Mouse (Mus musculus) frontal cortex, postnatal 10 days (tissue): Measurements from ENCODE around the gene Tle2.

ENCODE experiments used
- DNase-seq, 2 experiments: peaks; one replicate each; pipeline ENCODE4 v3.0.0; 2022; ENCODE audit warnings: low spot score in 2 of 2, mixed read lengths in 1 of 2

Tle2 gene

GRCm38 (mm10) chr10:81604968-81605665, 30.8 kb downstream of the Tle2 start:
- peak in 1 of 2 experiments; percentile 85 for DNase-seq

DNA sequence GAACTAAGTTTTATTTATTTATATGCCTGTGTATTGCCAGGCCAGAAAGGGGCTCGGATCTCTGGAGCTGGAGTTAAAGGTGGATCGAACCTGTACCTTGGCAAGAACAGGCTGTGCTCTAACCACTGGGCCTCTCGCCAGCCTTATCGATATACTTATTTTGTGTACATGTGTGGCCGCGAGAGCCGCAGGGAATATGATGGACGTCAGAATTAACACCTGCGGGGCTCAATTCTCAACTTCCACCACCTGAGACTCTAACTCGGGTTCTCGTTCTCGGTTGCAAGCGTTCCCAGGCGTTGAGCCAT, 31.3 kb downstream of the Tle2 start:
- DNase-seq = no peak

- DNase-seq = peak; percentile 92 to 93
Measured at GRCm38 (mm10) chr10:81605974-81606751, 31.8 kb downstream of the Tle2 start, which contains the start of gene BC025920. Gene BC025920 (plus strand): TSS chr10:81606270.

GRCm38 (mm10) chr10:81608308-81608707, 33.9 kb downstream of the Tle2 start:
- DNase-seq = no peak

DNA sequence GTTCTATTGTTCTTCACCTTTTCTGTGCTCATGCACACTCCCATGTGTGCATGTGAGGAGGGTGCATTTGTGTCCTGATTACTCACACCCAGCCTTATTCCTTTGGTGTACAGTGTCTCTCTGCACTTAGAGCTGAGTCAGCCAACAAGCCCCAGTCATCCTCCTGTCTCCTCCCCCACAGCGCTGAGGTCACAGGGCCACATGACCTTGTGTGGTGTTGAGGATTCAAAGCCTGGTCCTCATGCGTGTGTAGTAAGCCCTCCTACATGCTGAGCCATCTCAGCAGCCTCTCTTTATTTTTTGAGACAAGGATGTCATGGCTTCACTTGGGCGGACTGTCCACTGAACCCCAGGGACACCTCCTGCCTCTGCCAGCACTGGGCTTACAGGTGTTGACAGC, 38.4 kb downstream of the Tle2 start:
- no peak for DNase-seq

DNA sequence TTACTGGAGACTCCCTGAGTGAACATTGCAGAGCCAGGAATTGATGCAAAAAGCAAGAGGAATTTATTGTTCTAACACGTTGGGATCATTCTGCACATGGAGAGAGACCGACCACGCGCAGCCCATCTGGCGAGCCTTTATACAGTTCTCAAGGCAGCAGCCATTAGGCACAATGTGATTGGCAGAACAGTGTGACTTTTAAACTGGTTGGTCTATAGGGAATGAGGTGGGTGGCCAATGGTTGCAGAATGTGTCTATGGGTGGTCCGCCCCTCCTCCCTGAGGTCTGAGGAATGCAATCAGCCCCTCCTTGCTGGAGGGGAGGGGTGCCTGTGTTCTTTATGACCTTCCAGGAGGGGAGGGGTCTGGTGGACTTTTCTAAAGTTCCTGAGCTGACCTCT, 41.1 kb downstream of the Tle2 start:
- no peak for DNase-seq

DNA sequence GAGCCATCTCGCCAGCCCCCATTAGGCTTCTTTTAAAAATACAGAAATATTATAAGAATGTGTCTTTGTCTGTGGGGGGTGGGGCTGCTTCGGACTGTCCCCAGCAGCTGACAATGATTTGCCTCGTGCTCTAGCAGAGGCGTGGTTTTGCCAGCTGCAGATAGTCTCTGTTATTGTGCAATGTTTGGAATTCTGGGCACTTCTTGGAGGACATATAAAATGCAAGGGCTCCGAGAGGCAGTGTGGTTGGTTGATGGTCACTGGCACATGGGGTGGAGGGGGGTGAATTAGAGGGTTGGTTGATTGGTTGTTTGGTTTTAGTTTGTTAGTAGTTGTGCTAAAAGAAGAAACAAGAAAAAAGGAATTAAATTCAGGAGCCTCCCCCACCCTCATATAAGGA, 45.6 kb downstream of the Tle2 start:
- no peak for DNase-seq

- DNase-seq = no peak
Measured at GRCm38 (mm10) chr10:81620786-81621185, 46.4 kb downstream of the Tle2 start.

DNA sequence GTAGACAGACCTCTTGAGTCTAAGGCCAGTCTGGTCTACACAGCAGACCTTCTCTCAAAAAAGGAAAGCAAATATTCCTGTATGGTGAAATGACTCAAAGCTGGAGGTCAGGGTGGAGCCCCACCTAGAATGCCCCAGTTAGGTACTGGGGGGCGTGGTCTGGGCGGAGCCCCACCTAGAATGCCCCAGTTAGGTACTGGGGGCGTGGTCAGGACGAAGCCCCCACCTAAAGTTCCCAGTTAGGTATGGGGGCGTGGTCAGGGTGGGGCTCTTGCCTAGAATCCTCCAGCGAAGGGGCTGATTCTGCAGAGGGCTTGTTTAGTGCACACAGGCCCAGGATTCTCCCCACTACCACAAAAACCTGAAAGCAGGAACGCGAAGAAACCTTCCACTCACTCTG, 49.1 kb downstream of the Tle2 start:
- no peak for DNase-seq

DNA sequence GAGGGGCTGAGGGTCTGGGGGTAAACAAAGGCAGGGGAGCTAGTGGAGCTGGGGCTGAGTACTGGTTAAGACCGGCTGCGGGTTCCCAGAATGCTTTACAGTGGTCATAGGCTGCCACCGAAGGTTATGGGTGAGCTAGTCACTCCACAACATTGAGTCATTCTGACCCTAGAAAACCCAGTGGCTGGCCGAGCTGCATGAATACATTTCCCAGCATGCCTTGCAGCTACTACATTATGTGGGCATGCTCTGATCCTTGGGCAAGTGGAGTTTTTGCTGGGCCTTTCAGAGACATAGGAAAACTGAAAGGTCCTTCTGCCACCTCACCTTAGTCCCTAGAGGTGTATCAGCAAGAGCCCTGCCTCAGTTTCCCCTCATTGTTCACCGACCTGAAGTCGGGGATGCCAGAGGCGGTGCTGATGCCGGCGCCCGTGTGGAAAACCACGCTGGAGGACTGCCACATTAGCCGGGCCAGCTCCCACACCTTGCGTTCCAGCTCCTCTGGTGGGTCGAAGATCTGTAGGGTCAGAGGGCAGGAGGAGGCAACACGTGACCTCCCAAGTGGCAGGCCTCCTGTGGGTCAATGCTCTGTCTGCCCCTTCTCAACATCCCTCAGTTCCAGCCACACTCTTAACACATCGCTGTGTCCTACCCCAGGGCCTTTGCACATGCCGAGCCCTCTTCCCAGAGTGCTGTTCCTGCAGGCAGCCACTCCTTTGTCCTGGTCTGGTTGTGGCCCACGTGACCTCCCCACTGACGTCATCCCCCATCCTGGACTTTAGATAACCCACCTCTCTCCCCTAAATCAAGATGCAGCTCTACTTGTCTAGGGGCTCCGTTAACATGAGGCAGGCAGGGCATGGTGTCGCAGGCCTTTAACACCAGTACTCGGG, 52.0 kb downstream of the Tle2 start:
- no peak for DNase-seq

DNA sequence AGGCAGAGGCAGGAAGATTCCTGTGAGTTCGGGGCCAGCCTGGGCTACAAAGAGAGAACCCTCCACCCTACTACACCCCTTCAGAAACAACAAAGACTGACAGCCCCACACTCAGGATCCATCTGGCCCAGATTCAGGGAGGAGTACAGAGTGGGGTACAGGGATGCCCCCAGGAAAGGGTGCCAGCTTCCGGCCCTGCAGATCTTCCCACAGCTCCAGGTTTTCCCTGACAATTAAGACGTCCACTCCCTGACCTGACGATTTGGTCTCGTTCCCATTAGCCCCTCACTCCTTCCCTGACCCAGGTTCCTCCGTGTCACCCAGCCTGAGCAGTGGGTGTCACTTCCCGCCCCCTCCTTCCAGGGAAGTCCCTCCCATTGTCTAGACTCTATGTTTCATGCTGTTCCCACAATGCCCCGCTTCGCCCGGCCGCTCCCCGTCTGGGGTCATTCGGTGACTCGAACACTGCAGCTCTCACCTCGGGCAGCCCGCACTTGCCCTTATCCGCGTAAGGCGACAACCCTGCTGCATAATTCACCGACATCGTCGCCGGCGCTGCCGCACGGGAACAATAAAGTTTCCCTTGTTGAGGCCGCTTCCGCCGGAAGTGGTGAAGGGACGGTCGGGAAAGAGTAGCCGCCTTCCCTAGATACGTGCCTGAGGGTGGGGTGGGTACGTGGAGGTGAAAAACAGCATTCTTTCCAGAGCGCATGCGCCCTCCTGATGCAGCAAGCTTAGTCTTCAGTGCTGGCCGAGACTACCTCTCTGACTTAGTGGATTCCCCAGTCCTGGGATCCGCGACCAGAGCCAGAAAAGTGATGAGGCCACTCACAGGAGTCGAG, 52.9 kb downstream of the Tle2 start, which contains the start of gene Sirt6:
Sirt6 (minus strand) TSS at position 804 of the 842 bp plus-strand sequence.
- DNase-seq = peak; percentile 89 to 91

- no peak for DNase-seq
Measured at GRCm38 (mm10) chr10:81627836-81628220, 53.5 kb downstream of the Tle2 start.

DNA sequence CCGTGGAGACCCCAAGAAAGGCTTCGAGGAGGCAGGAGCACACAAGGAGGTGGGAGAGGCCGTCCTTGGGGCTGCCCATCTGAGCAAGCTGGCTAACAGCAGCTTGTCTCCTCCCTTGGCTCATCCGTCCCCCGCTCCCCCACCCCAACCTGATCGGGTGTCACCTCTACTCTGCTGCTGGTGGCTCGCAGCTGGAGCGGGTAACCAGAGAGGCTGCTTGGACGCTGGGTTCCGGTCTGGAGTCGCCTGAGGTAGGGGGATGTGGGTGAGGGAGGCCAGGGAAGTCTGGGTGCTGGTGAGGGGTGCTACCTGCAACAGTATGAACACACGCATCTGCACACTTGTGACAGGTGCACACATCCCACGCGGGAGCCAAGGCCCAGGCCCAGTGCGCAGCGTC, 54.0 kb downstream of the Tle2 start, which contains the start of gene Ankrd24:
Ankrd24 (plus strand) TSS at position 151 of the 400 bp plus-strand sequence.
- DNase-seq = no peak

GRCm38 (mm10) chr10:81633253-81634099, 59.1 kb downstream of the Tle2 start:
- DNase-seq = peak; percentile 83 to 84

- no peak for DNase-seq
Measured at GRCm38 (mm10) chr10:81636338-81636737, 62.0 kb downstream of the Tle2 start.

DNA sequence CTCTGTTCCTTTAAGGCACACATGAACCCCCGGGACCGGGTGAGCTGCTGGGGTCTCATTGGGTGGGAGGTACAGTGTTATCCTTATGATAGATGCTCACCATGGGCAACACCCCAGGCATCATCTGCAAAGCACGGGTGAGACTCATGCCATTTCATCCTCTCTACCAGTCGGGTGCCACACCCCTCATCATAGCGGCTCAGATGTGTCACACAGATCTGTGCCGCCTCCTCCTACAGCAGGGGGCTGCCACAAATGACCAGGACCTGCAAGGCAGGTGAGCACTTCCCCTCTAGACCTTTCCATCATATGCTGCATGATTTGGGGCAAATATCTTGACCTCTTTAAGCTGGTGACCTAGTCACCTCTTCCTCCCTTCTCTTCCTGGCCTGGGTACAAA, 63.7 kb downstream of the Tle2 start:
- peak in 1 of 2 experiments; percentile 17 for DNase-seq
